Mouse (Mus musculus) liver, embryonic 14.5 days (tissue): ENCODE measurements at regions not wholly inside any gene's neighbourhood (a gene's known extent, or its start where the extent isn't known, plus 50 kb on each side); places are given as distances from the start of the nearest gene placed in this dataset.

Experiments
- ATAC-seq: fragments of 200-750 bp; cut with Nextera tagmentation; 2 replicates; pipeline ENCODE4 v1.8.0; 2017; ENCODE audit warnings: moderate number of reproducible peaks, mild to moderate bottlenecking, moderate library complexity; ENCODE audit not compliant: insufficient read depth
- DNase-seq, 3 experiments: peaks; one replicate each; pipeline ENCODE4 v3.0.0-alpha.2; 2012 to 2013; ENCODE audit warnings: low read depth in 3 of 3, low spot score in 3 of 3
- H3K27ac ChIP-seq: fragments of 300-500 bp; sonication (generic); 2 replicates; pipeline ENCODE4 v1.5.1; 2014; ENCODE audit warnings: moderate library complexity, mild to moderate bottlenecking, control low read depth, inconsistent platforms
- H3K27me3 ChIP-seq: fragments of 300-500 bp; sonication (generic); 2 replicates; pipeline ENCODE4 v1.6.1; 2014; ENCODE audit warnings: mild to moderate bottlenecking, low read length, moderate library complexity; ENCODE audit not compliant: control insufficient read depth, insufficient read depth
- H3K36me3 ChIP-seq: fragments of 300-500 bp; sonication (generic); replicated peaks from 2 replicates; pipeline ENCODE4 v1.6.1; 2014; ENCODE audit warnings: low read depth; ENCODE audit not compliant: control insufficient read depth, insufficient read depth
- H3K4me1 ChIP-seq, 2 experiments: fragments of 200-500 bp in 1 of 2; fragments of 300-500 bp in 1 of 2; sonication (generic) in 1 of 2; replicated peaks; 2 replicates each; pipeline ENCODE4 v1.6.1; 2012 to 2014; ENCODE audit warnings: antibody characterized with exemption in 1 of 2, inconsistent platforms in 1 of 2, low read length in 1 of 2; ENCODE audit not compliant: control insufficient read depth in 2 of 2, insufficient read depth in 2 of 2
- H3K4me2 ChIP-seq: fragments of 300-500 bp; sonication (generic); 2 replicates; pipeline ENCODE4 v1.6.1; 2014; ENCODE audit warnings: low read depth, mild to moderate bottlenecking, control low read depth, moderate library complexity
- H3K4me3 ChIP-seq, 2 experiments: fragments of 200-500 bp in 1 of 2; fragments of 300-500 bp in 1 of 2; sonication (generic) in 1 of 2; 2 replicates each; pipeline ENCODE4 v1.5.1; 2012 to 2014; ENCODE audit warnings: low read depth in 2 of 2, low read length in 2 of 2, mild to moderate bottlenecking in 2 of 2, control low read depth in 1 of 2, inconsistent platforms in 1 of 2, moderate library complexity in 1 of 2; ENCODE audit not compliant: insufficient read depth in 1 of 2
- H3K9ac ChIP-seq: fragments of 300-500 bp; sonication (generic); replicated peaks from 2 replicates; pipeline ENCODE4 v1.6.1; 2014; ENCODE audit warnings: mild to moderate bottlenecking, control low read depth, moderate library complexity
- H3K9me3 ChIP-seq: fragments of 300-500 bp; sonication (generic); 2 replicates; pipeline ENCODE4 v1.6.1; 2016; ENCODE audit warnings: low read length, mixed read lengths; ENCODE audit not compliant: control insufficient read depth
- CTCF ChIP-seq: IDR thresholded peaks from 2 replicates; pipeline ENCODE4 v1.5.1; 2016; ENCODE audit warnings: antibody characterized with exemption, low read depth, control low read depth
- EP300 ChIP-seq: IDR thresholded peaks from 2 replicates; pipeline ENCODE4 v1.6.1; 2016; ENCODE audit warnings: antibody characterized with exemption, low read depth
- WGBS: fragments of 180-500 bp; shearing (Covaris S2); extraction: QIAGEN DNeasy Blood & Tissue Kit; methylation state at CpG from one replicate; pipeline ENCODE4 v1.1.7; 2014; ENCODE audit not compliant: insufficient replicate concordance; 5-methylcytosine and 5-hydroxymethylcytosine counted together

DNA sequence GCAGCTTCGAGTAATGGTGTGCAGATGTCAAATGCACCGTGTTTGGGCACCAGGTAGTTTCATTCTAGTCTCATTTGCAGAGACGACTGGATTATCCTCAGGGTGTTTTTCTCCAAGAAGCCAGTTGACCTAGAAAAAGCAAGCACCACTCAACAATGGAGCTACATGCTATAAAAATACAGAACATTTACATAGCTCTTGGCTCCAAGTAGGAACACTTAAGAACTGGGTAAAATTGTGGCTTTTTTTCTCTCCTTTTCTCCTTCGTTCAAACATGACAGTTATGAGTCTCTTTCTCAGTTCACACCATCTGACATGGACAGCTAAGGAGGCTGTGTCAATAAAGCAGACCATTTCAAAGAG lies 485.8 kb downstream of the Slc4a3 start:
- TF ChIP-seq CTCF (no peak), EP300 (no peak)
- H3K4me2 ChIP-seq: no peak overlapping the region
- H3K27ac ChIP-seq: no peak overlapping the region
- peaks cover 0 to 10% of the 10 kb centered on the region in 2 experiments; a peak in 2 of 4 replicates for H3K4me1 ChIP-seq
- no peak overlapping the region for H3K9ac ChIP-seq
- no peaks in the 10 kb centered on the region for H3K27me3 ChIP-seq
- H3K9me3 ChIP-seq: no peaks in the 10 kb centered on the region
- no peaks in the 10 kb centered on the region for H3K36me3 ChIP-seq
- no peak overlapping the region for H3K4me3 ChIP-seq
- WGBS: 44% methylated on average over 4 of the region's 4 CpGs
- DNase-seq (no peak), ATAC-seq (no peak)

DNA sequence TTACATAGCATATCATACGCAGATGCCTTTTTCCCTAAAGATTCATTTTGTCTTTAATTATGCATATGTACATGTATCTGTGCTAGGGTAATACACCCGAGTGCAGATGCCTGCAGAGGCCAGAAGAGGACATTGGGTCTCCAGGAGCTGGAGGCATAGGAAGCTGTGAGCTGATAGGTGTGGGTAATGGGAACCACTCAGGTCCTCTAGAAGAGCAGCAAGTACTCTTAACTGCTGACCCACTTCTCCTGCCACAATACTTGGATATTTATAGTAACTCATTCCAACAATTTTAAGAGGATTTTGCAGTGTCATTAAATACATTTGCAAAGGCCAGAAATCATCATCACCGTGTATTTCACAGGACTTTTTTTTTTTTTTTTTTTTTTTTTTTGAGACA lies 486.6 kb downstream of the Slc4a3 start:
- ATAC-seq (no peak), DNase-seq (no peak)
- no peak overlapping the region for H3K9ac ChIP-seq
- H3K27ac ChIP-seq: no peak overlapping the region
- H3K9me3 ChIP-seq: no peaks in the 10 kb centered on the region
- 44% methylated on average over 3 of the region's 3 CpGs for WGBS
- H3K4me2 ChIP-seq: no peak overlapping the region
- no peak for TF ChIP-seq CTCF
- H3K36me3 ChIP-seq: no peaks in the 10 kb centered on the region
- no peaks in the 10 kb centered on the region for H3K27me3 ChIP-seq
- H3K4me1 ChIP-seq: peaks cover 0 to 10% of the 10 kb centered on the region in 2 experiments; a peak in 2 of 4 replicates
- no peak overlapping the region for H3K4me3 ChIP-seq

DNA sequence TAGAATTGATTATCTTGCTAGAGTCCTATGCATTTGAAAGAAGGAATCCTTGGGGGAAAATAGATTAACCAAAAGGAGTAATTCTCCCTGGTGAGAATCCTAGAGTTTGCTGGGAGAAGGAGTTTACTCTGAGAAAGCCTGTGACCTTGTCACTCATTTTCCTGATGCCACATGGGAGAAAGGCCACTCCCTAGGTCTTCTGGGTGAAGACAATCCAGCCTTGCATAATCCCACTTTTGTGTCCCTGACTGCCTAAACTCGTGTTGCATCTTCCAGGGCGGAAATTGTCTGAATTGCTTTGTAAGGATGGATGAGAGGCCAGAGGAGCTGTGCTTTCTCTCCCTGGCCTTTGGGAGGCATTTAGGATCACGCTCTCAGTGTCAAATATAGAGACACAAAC lies 490.2 kb downstream of the Slc4a3 start:
- Histone ChIP-seq H3K27ac (no peak overlapping the region), H3K4me2 (no peak overlapping the region), H3K9ac (no peak overlapping the region), H3K4me3 (no peak overlapping the region), H3K36me3 (no peaks in the 10 kb centered on the region), H3K4me1 (peaks cover 0 to 4% of the 10 kb centered on the region in 2 experiments; a peak in 2 of 4 replicates), H3K27me3 (no peaks in the 10 kb centered on the region), H3K9me3 (no peaks in the 10 kb centered on the region)
- WGBS: 36% methylated on average over 3 of the region's 3 CpGs
- DNase-seq: no peak
- TF ChIP-seq EP300: no peak
- TF ChIP-seq CTCF: no peak
- no peak for ATAC-seq

DNA sequence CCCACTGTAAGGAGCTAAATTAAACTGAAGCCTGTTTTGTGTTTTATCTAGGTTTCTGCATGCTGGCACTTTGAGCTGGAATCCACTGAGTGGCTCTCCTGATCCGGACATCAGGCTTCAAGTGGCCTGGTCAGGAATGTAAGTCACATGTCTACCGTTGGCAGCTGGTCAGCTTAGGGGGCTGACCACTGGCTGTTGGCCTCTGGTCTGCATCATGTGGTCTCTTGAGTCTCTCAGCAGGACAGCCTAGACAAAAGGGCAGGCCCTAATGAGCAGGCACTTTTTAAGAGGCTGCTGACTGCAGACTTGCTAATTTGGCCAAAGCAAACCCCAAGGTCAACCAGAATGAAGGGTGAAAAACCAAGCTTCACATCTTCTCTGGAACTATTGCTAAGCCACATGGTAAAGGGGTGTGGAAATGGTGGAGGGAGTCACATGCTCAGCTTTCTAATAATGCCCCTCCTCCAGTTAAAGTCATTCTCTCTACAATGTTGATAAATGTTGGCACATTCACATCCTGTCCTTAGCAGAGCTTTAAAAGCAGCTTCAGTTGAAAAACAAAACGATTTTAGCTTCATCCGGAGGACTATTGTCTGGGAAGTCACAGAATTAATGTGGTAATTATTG lies 493.1 kb downstream of the Slc4a3 start:
- Histone ChIP-seq H3K27ac (no peak overlapping the region), H3K4me2 (no peak overlapping the region), H3K9me3 (no peaks in the 10 kb centered on the region), H3K27me3 (no peaks in the 10 kb centered on the region), H3K36me3 (no peaks in the 10 kb centered on the region), H3K4me1 (no peaks in the 10 kb centered on the region), H3K9ac (no peak overlapping the region), H3K4me3 (no peak overlapping the region)
- no peak for ATAC-seq
- TF ChIP-seq CTCF (no peak), EP300 (no peak)
- DNase-seq: no peak
- 49% methylated on average over 4 of the region's 4 CpGs for WGBS

DNA sequence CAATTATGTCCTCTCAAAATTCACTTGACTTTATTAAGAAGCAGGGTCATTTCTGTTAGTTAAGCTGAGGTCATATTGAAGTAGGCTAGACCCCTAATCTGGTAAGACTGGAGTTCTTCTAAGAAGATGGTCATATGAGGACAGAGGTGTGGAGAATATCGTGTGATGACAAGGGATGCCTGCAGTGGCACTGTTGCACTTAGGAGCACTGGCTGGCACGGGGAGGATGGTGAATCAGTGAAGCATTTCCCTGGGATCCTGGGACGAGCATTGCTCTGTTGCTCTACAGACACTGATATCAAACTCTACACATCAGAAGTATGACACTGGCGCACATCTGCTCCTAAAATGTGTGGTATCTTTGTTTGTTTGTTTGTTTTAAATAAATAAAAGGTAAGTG lies 493.6 kb downstream of the Slc4a3 start:
- H3K9ac ChIP-seq: no peak overlapping the region
- H3K4me3 ChIP-seq: no peak overlapping the region
- no peak for TF ChIP-seq CTCF
- TF ChIP-seq EP300: no peak
- no peak overlapping the region for H3K4me2 ChIP-seq
- H3K27ac ChIP-seq: no peak overlapping the region
- no peaks in the 10 kb centered on the region for H3K36me3 ChIP-seq
- 49% methylated on average over 4 of the region's 4 CpGs for WGBS
- no peaks in the 10 kb centered on the region for H3K4me1 ChIP-seq
- no peaks in the 10 kb centered on the region for H3K27me3 ChIP-seq
- ATAC-seq (no peak), DNase-seq (no peak)
- no peaks in the 10 kb centered on the region for H3K9me3 ChIP-seq
